Mouse (Mus musculus): ENCODE measurements at regions not wholly inside any gene's neighbourhood (a gene's known extent, or its start where the extent isn't known, plus 50 kb on each side); places are given as distances from the start of the nearest gene placed in this dataset.
A peak's percentile ranks its signal among the peaks of the same experiment; 100 is the strongest.

DNA sequence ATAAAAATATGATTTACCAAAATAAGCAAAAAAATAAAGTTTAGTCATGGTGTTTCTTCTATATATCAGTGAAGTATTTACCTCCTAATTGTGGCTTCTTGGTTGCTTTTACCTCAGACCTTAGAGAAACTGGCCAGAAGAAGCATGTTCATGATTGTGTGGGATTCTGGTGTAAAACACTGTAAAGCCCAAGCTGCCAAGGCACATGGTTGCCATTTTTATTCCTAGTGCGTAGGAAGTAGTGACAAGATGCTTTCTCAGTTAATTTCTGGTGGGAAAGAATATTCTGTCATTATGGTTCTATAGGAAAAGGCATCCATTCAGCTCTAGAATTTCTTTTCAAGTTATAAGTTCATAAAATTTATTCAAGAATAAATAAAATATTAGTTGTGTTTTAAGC is 805.2 kb downstream of the Olfm4 start:
- no peak for DNase-seq

DNA sequence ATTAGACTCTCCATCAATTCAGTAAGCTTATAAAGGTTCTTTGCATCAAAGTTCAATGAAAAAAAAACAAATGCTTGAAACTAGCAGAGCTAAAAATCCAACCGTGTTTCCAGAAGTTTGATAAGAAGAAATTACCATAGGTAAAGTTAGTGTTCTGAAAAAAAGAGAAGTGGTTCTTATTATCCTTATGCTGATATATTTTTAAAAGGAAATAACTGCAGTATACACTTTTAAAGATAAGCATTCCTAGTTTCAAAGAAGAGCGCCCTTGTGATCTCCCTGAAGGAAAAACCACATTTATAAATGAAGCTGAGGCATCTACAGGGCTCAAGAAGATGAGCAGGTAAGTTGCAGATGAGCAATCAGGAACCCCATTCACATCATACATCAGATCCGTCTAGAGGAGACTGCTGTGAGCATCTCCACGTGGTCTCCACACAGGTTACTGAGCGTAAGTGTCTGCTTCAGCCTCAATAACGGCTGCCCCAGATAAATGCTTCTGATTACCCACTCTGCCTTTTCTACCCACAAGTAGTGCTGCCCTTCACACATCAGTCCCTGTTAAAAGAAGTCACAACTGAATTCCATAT is 815.6 kb downstream of the Olfm4 start:
- no peak for DNase-seq

DNA sequence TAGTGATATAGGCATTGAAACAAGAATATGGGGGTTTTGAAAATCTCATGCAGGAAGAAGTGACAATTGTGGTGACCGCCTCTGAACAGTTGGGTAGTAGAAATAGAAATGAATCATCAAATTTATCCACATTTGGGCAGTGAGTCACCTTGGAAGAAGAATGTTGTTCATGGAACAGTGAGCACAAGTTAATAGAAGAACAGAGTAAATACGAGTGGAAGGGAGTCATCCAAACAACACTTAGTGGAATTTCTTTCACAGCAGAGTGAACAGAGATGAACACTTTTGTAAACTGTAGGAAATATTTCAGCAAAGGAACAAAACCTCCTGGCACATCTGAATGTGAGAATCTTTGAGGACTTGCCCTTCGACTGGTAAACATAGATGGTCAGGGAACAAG is 846.6 kb downstream of the Olfm4 start:
- no peak for DNase-seq

DNA sequence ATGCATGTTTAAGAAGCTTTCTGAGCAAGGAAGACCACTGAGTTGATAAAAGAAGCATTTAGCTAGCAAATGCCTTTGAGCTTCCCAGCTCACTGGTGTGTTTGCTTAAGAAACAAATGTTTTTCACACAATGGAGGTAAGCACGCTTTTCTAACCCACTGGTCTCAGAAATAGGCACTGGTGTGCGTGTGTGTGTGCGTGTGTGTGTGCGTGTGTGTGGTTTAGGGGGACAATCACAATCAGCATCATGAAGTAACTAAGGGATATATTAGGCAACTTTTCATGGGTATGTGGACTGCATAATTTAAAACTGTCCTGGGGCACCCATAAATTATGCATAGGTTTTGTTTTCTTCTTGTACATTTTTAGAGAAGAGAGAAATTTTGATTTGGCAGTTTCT is 860.7 kb downstream of the Olfm4 start:
- DNase-seq: no peak

DNA sequence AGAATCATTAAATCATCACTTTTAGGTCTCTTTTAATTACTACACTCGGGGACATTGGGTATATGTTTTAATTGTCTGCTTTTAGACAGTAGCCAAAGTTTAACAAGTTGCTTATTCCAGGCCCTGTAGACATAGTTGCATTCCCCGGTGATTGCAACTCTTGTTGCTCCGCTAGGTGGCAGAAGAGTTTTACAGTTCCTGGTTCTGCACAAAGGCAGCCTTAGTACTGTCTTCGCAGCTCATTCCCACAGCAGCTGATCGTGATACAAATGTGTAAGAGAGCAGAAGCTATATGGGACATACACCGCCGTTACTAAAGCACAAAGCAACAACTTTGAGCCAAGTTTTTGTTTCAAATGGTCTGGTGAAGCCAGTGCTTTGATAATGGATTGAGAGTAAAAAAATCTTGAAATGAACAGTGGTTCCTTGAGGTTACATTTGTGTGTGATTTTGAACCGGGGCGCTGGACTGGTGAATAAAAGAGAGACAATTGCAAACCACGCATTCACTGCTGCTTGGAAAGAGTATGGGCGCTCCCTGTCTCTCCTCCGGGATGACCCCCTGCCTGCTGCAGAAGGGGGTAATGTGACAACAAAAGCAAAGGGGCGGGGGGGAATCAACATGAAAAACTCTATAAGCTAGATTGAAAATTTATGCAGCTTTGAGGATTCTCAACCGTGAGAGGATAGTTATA is 861.8 kb downstream of the Olfm4 start:
- peak; percentile 45 for DNase-seq

DNA sequence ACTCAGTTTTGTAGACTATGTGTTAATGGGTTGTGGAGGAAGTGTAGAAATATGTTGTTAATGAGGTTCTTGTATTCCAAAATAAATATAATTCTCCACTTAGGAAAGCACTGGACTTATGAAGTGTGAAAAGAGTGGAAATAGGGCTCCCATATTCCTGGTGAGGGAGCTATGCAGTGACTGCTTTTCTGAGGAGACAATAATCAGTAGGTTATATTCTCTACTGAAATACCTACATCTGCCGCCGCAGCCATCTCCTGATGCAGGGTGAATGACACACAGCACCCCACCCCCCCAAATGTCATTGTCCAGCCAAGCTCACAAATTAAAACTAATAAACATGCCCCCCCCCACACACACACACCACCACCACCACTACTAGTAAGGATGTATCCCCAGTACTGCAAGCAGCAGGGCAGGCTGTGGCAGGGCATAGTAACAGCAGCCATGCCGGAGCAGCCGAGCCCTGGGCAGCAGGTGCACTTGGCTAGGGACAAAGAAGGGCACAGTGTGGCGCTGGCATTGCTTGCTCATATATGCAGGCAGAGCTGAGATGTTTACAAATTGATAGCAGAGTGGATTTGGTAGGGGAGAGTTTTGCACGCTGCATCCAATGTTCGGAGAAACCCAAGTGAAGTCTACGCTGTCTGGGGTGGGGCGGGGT is 862.7 kb downstream of the Olfm4 start:
- DNase-seq: no peak

Measured in liver (tissue).